In the genomic region with DNA sequence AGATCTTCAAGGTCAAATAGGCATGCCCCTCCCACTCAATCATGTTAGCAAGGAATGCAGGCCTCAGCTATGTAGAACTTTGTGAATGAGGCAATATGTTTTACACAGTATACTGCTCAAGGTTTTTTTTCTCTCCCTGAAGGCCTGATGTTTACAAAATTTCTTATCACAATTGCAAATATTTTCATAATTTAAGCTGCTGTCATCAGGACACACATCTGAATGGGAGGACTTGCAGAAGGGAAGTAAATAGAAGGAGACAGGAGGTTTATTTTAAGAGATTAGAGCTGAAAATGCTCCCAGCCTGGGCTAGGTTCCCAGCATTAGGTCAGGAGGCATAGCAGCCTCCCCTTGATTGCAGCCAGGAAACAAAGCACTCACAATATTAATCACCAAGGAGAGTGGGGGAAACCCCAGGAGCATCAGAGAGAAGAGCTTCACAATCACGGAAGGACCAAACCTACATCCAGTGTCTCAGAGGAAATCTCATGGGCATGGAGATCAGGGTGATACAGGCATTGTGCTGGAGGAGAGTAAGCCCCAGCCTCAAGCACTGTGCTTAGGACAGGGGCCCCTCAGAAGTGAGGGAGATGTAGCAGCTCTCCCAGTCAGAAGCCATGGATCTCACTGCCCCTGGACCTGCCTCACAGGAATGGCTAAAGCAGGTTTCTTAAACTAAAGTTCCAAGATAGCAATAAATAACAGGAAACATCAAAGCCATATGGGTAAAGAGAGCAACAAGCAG, we compare ENCODE assay signal across 15 mouse cellular contexts. TPM values are rescaled to one million over a fixed set of nuclear protein-coding genes. Genes with fewer than 3 reads are reported as not detected.
DNase-seq lines count a peak whose midpoint lies in the region; ATAC-seq and TF ChIP-seq lines count a peak whose summit lies in the region.
"Had no signal": no experiment of that assay in that cellular context is flagged by ENCODE, and none has a peak within 500 bp of the region (broad histone marks: within the 10 kb centered on the region; RNA-seq: fewer than 3 reads in every experiment).

No protein-coding gene starts in this region.

- H3K4me2 ChIP-seq in lung, embryonic 14.5 days, result no peak overlapping the region
- no peak overlapping the region for H3K4me2 ChIP-seq in stomach, embryonic 16.5 days (ENCODE audit: low read depth, low read length)
- H3K4me2 ChIP-seq: forebrain, embryonic 12.5 days; hindbrain, embryonic 15.5 days had no signal

- intact Hi-C loops in gastrocnemius, postnatal 36 days (cut with DNase I), result no loop called here

- H3K9me3 ChIP-seq in lung, embryonic 14.5 days (ENCODE audit: low read depth, low read length), result no peaks in the 10 kb centered on the region
- H3K9me3 ChIP-seq in stomach, embryonic 16.5 days (replicated peaks; ENCODE audit: control insufficient read depth, low read length), result no peaks in the 10 kb centered on the region
- no peaks in the 10 kb centered on the region for H3K9me3 ChIP-seq in forebrain, embryonic 10.5 days
- H3K9me3 ChIP-seq: forebrain, embryonic 12.5 days; hindbrain, embryonic 15.5 days had no signal

- no peak for TF ChIP-seq CTCF in kidney, adult 2 months (conservative IDR thresholded peaks at IDR 0.05; ENCODE audit: insufficient read depth, insufficient read length, low read depth, low read length)
- TF ChIP-seq CTCF in lung, embryonic 14.5 days (IDR thresholded peaks at IDR 0.05; ENCODE audit: low read depth), result no peak

- DNase-seq in kidney, postnatal 4 days, result peak; percentile 52 to 63
- DNase-seq in kidney, adult 2 months, result no peak
- DNase-seq in gastrocnemius, postnatal 36 days, result peak; percentile 18 to 25
- DNase-seq in lung, embryonic 14.5 days, result peak; percentile 74
- no peak for DNase-seq in forebrain, embryonic 10.5 days (ENCODE audit: extremely low spot score, low spot score)
- DNase-seq in cerebellum, adult 11 months, result no peak
- no peak for DNase-seq in right cerebral cortex, postnatal 10 days (ENCODE audit: low spot score in 2 of 2)
- DNase-seq: adrenal gland, postnatal 14 days; cerebellum, postnatal 25 days; right cerebral cortex, adult 18-20 months; thymus, adult 18-20 months had no signal

- WGBS in kidney, adult 2 months, result 42% methylated on average over 1 of the region's 1 CpGs
- 20% methylated on average over 1 of the region's 1 CpGs for WGBS in lung, embryonic 14.5 days
- 12% methylated on average over 1 of the region's 1 CpGs for WGBS in stomach, embryonic 16.5 days
- WGBS in forebrain, embryonic 10.5 days, result 92% methylated on average over 1 of the region's 1 CpGs

- H3K4me3 ChIP-seq in kidney, adult 2 months (ENCODE audit: insufficient read depth, low read depth, low read length), result no peak overlapping the region
- no peak overlapping the region for H3K4me3 ChIP-seq in lung, embryonic 14.5 days (ENCODE audit: low read depth, low read length)
- no peak overlapping the region for H3K4me3 ChIP-seq in stomach, embryonic 16.5 days (replicated peaks; ENCODE audit: low read length)
- H3K4me3 ChIP-seq in forebrain, embryonic 10.5 days, result no peak overlapping the region
- H3K4me3 ChIP-seq: forebrain, embryonic 12.5 days; hindbrain, embryonic 15.5 days had no signal

- H3K9ac ChIP-seq in lung, embryonic 14.5 days, result no peak overlapping the region
- no peak overlapping the region for H3K9ac ChIP-seq in stomach, embryonic 16.5 days (ENCODE audit: low read length)
- H3K9ac ChIP-seq: forebrain, embryonic 12.5 days; hindbrain, embryonic 15.5 days had no signal

- H3K4me1 ChIP-seq in kidney, adult 2 months (ENCODE audit: control insufficient read depth, insufficient read depth, low read length), result peaks cover 3% of the 10 kb centered on the region; the same call in 1 of the 2 replicates
- no peaks in the 10 kb centered on the region for H3K4me1 ChIP-seq in lung, embryonic 14.5 days (ENCODE audit: insufficient read depth)
- H3K4me1 ChIP-seq in stomach, embryonic 16.5 days (ENCODE audit: control insufficient read depth, insufficient read depth, low read length), result 0 out of 2 replicates have a peak, but pooled peaks cover 6% of the 10 kb centered on the region
- peaks cover 11% of the 10 kb centered on the region for H3K4me1 ChIP-seq in forebrain, embryonic 10.5 days
- H3K4me1 ChIP-seq: hindbrain, embryonic 15.5 days had no signal

- H3K36me3 ChIP-seq in kidney, adult 2 months (ENCODE audit: control insufficient read depth, insufficient read depth, low read length), result peaks cover 4% of the 10 kb centered on the region; the same call in 1 of the 2 replicates
- H3K36me3 ChIP-seq in lung, embryonic 14.5 days (ENCODE audit: insufficient read depth), result no peaks in the 10 kb centered on the region
- no peaks in the 10 kb centered on the region for H3K36me3 ChIP-seq in stomach, embryonic 16.5 days (ENCODE audit: control insufficient read depth, insufficient read depth, low read length)
- H3K36me3 ChIP-seq in forebrain, embryonic 10.5 days (replicated peaks), result no peaks in the 10 kb centered on the region
- H3K36me3 ChIP-seq: forebrain, embryonic 12.5 days; hindbrain, embryonic 15.5 days had no signal

- TF ChIP-seq POLR2A in kidney, adult 2 months (IDR thresholded peaks at IDR 0.05; ENCODE audit: low read depth, low read length), result no peak

- no peak overlapping the region for H3K27ac ChIP-seq in kidney, adult 2 months (ENCODE audit: insufficient read depth, low read depth, low read length)
- no peak overlapping the region for H3K27ac ChIP-seq in lung, embryonic 14.5 days (ENCODE audit: low read depth)
- no peak overlapping the region for H3K27ac ChIP-seq in stomach, embryonic 16.5 days (ENCODE audit: low read length)
- H3K27ac ChIP-seq in forebrain, embryonic 10.5 days, result no peak overlapping the region
- H3K27ac ChIP-seq: forebrain, embryonic 12.5 days; hindbrain, embryonic 15.5 days; macrophage had no signal

- peak; percentile 87 for ATAC-seq in lung, embryonic 14.5 days (ENCODE audit: insufficient read depth)
- ATAC-seq in stomach, embryonic 16.5 days (ENCODE audit: insufficient read depth, low FRiP score), result peak; percentile 75; the same call in 1 of the 2 replicates

- no peaks in the 10 kb centered on the region for H3K27me3 ChIP-seq in kidney, adult 2 months (replicated peaks; ENCODE audit: control insufficient read depth, insufficient read depth, low read length)
- no peaks in the 10 kb centered on the region for H3K27me3 ChIP-seq in lung, embryonic 14.5 days (ENCODE audit: insufficient read depth, low read length)
- no peaks in the 10 kb centered on the region for H3K27me3 ChIP-seq in stomach, embryonic 16.5 days (ENCODE audit: control insufficient read depth, insufficient read depth, low read length)
- H3K27me3 ChIP-seq in forebrain, embryonic 10.5 days (ENCODE audit: poor library complexity, severe bottlenecking), result no peaks in the 10 kb centered on the region
- H3K27me3 ChIP-seq: forebrain, embryonic 12.5 days; hindbrain, embryonic 15.5 days had no signal

RNA-seq across cellular contexts. Expression of a gene that starts 25.6 kb away (rescaled TPM):
- polyA plus RNA-seq in kidney, adult 2 months (2012; rRNA removed), result 590 and 687 TPM in 2 replicates
- 10 to 100 TPM; 28.6 to 70.1 TPM for total RNA-seq in gastrocnemius, postnatal 36 days (2021)
- polyA plus RNA-seq in lung, embryonic 14.5 days (2014; fragmentation: Nextera tagmentation; extraction: Ambion mirVana), result 17.6 and 18.5 TPM in 2 replicates
- polyA plus RNA-seq in stomach, embryonic 16.5 days (2015; fragmentation: Nextera tagmentation; extraction: Ambion mirVana), result 2.5 and 2.6 TPM in 2 replicates
- 0.62 and 1.0 TPM in 2 replicates for polyA plus RNA-seq in forebrain, embryonic 10.5 days (2016; fragmentation: Nextera tagmentation; extraction: Ambion mirVana)
- polyA plus RNA-seq: macrophage had no signal

RNA-seq across cellular contexts. Expression of a gene that starts 40.9 kb away (rescaled TPM):
- polyA plus RNA-seq in kidney, adult 2 months (2012; rRNA removed), result 0.22 and 0.39 TPM in 2 replicates
- total RNA-seq in gastrocnemius, postnatal 36 days (2021), result under 1 TPM in 1 of 2 experiments, not detected in 1; 0.33 TPM
- polyA plus RNA-seq in lung, embryonic 14.5 days (2014; fragmentation: Nextera tagmentation; extraction: Ambion mirVana), result not detected in 2 replicates
- 0.46 and 0.65 TPM in 2 replicates for polyA plus RNA-seq in stomach, embryonic 16.5 days (2015; fragmentation: Nextera tagmentation; extraction: Ambion mirVana)
- not detected in 2 replicates for polyA plus RNA-seq in forebrain, embryonic 10.5 days (2016; fragmentation: Nextera tagmentation; extraction: Ambion mirVana)
- polyA plus RNA-seq: forebrain, embryonic 12.5 days; hindbrain, embryonic 15.5 days; macrophage had no signal

RNA-seq across cellular contexts. Expression of a gene that starts 57.4 kb away (rescaled TPM):
- polyA plus RNA-seq in kidney, adult 2 months (2012; rRNA removed), result 68.2 and 73.0 TPM in 2 replicates
- total RNA-seq in gastrocnemius, postnatal 36 days (2021), result under 1 TPM; 0.27 to 0.41 TPM
- polyA plus RNA-seq in lung, embryonic 14.5 days (2014; fragmentation: Nextera tagmentation; extraction: Ambion mirVana), result 0.09 and 0.17 TPM in 2 replicates
- polyA plus RNA-seq in stomach, embryonic 16.5 days (2015; fragmentation: Nextera tagmentation; extraction: Ambion mirVana), result 1.3 and 2.0 TPM in 2 replicates
- not detected in 2 replicates for polyA plus RNA-seq in forebrain, embryonic 10.5 days (2016; fragmentation: Nextera tagmentation; extraction: Ambion mirVana)
- polyA plus RNA-seq: forebrain, embryonic 12.5 days; hindbrain, embryonic 15.5 days; macrophage had no signal

Comparison
In these comparisons a context has a peak if more than half of its experiments do, and no peak if none do; other contexts are left out.
1. DNase-seq: peak in kidney, postnatal 4 days (2 of 2), gastrocnemius, postnatal 36 days (2 of 2) and lung, embryonic 14.5 days (single experiment); none in kidney, adult 2 months (single experiment), forebrain, embryonic 10.5 days (single experiment), cerebellum, adult 11 months (single experiment) and right cerebral cortex, postnatal 10 days (0 of 2).
2. RNA of a gene that starts 25.6 kb away (polyA plus RNA-seq): 590 to 687 TPM in kidney, adult 2 months; 17.6 to 18.5 TPM in lung, embryonic 14.5 days, 2.5 to 2.6 TPM in stomach, embryonic 16.5 days and 0.62 to 1.0 TPM in forebrain, embryonic 10.5 days; every median in the first group is over 10 times any median in the second.
3. RNA of a gene that starts 57.4 kb away (polyA plus RNA-seq): 68.2 to 73.0 TPM in kidney, adult 2 months; 1.3 to 2.0 TPM in stomach, embryonic 16.5 days, 0.09 to 0.17 TPM in lung, embryonic 14.5 days and not detected in forebrain, embryonic 10.5 days; every median in the first group is over 10 times any median in the second.